Mouse (Mus musculus) C2C12 (cell line): ENCODE data around the gene Elf2.

Experiments
- CEBPB ChIP-seq: IDR thresholded peaks from one replicate; pipeline ENCODE4 v1.6.1; 2011; ENCODE audit warnings: low read depth, mild to moderate bottlenecking, control low read depth, moderate library complexity
- CTCF ChIP-seq: IDR thresholded peaks from one replicate; pipeline ENCODE4 v1.5.1; 2011; ENCODE audit not compliant: control insufficient read depth, insufficient read depth, insufficient read length
- FOSL1 ChIP-seq: IDR thresholded peaks from one replicate; pipeline ENCODE4 v1.8.0; 2011; ENCODE audit warnings: mild to moderate bottlenecking, low read length; ENCODE audit not compliant: poor library complexity, insufficient read depth, severe bottlenecking
- MYOD1 ChIP-seq: IDR thresholded peaks from one replicate; pipeline ENCODE4 v1.6.1; 2011; ENCODE audit warnings: low read depth; ENCODE audit not compliant: control insufficient read depth, insufficient read length
- MYOG ChIP-seq: IDR thresholded peaks from one replicate; pipeline ENCODE4 v1.6.1; 2011; ENCODE audit not compliant: control insufficient read depth, insufficient read length; ENCODE audit errors: extremely low read depth
- USF1 ChIP-seq: IDR thresholded peaks from one replicate; pipeline ENCODE4 v1.6.1; 2011; ENCODE audit warnings: low read depth, mild to moderate bottlenecking, control low read depth, moderate library complexity

- no peak for TF ChIP-seq CTCF
- no peak for TF ChIP-seq MYOG
- TF ChIP-seq CEBPB = no peak
- no peak for TF ChIP-seq MYOD1
- TF ChIP-seq FOSL1 = no peak
- no peak for TF ChIP-seq USF1
Observed at GRCm38 (mm10) chr3:51359558-51360307, 19.3 kb upstream of the Elf2 start.
